Mouse (Mus musculus): ENCODE measurements around the gene Dedd. TPM values are rescaled to one million over a fixed set of nuclear protein-coding genes. Genes with fewer than 3 reads are reported as not detected.
A peak's percentile ranks its signal among the peaks of the same experiment; 100 is the strongest.

Gene Dedd
- 49.0 and 61.5 TPM in 2 replicates for polyA plus RNA-seq (2014; fragmentation: Nextera tagmentation; extraction: Ambion mirVana)

GRCm38 (mm10) chr1:171328839-171329432 is at the start of gene Dedd:
Gene Dedd, plus strand, starts transcription at chr1:171329145.
- peak within 1 kb of the TSS; percentile 84 for H3K9ac ChIP-seq (replicated peaks; ENCODE audit: low read length)
- under 1% methylated on average over 48 of the region's 48 CpGs for WGBS
- DNase-seq (peak; percentile 96), ATAC-seq (ENCODE audit: low FRiP score, low TSS enrichment) (peak; percentile 96)
- peaks cover 7% of the 10 kb centered on the region; the same call in 1 of the 2 replicates for H3K36me3 ChIP-seq (ENCODE audit: control insufficient read depth, insufficient read depth, low read length)
- H3K27me3 ChIP-seq (ENCODE audit: control insufficient read depth, insufficient read depth, low read length), result no peaks in the 10 kb centered on the region
- peak within 1 kb of the TSS; percentile 83 for H3K4me2 ChIP-seq (ENCODE audit: low read length)
- H3K9me3 ChIP-seq (ENCODE audit: control insufficient read depth, low read length), result no peaks in the 10 kb centered on the region
- H3K4me1 ChIP-seq (ENCODE audit: control insufficient read depth, insufficient read depth, low read length), result peaks cover 32% of the 10 kb centered on the region
- H3K4me3 ChIP-seq (replicated peaks; ENCODE audit: low read depth, low read length), result peak within 1 kb of the TSS; percentile 82
- H3K27ac ChIP-seq (replicated peaks; ENCODE audit: low read depth, low read length), result peak within 1 kb of the TSS; percentile 99

GRCm38 (mm10) chr1:171279721-171280120 is 49.2 kb upstream of the Dedd start:
- no peak for ATAC-seq (ENCODE audit: low FRiP score, low TSS enrichment)
- peaks cover 7% of the 10 kb centered on the region for H3K4me1 ChIP-seq (ENCODE audit: control insufficient read depth, insufficient read depth, low read length)
- peak overlapping the region; percentile 67 for H3K4me3 ChIP-seq (replicated peaks; ENCODE audit: low read depth, low read length)
- no peak overlapping the region for H3K27ac ChIP-seq (replicated peaks; ENCODE audit: low read depth, low read length)
- H3K36me3 ChIP-seq (ENCODE audit: control insufficient read depth, insufficient read depth, low read length), result peaks cover 64% of the 10 kb centered on the region
- DNase-seq, result no peak
- peak overlapping the region; percentile 85 for H3K4me2 ChIP-seq (ENCODE audit: low read length)
- H3K9ac ChIP-seq (replicated peaks; ENCODE audit: low read length), result peak overlapping the region; percentile 63; the same call in 1 of the 2 replicates
- H3K27me3 ChIP-seq (ENCODE audit: control insufficient read depth, insufficient read depth, low read length), result no peaks in the 10 kb centered on the region
- no peaks in the 10 kb centered on the region for H3K9me3 ChIP-seq (ENCODE audit: control insufficient read depth, low read length)
- 55% methylated on average over 5 of the region's 5 CpGs for WGBS

- WGBS, result 2% methylated on average over 25 of the region's 25 CpGs
- peak overlapping the region; percentile 85 for H3K4me2 ChIP-seq (ENCODE audit: low read length)
- H3K4me3 ChIP-seq (replicated peaks; ENCODE audit: low read depth, low read length), result peak overlapping the region; percentile 67
- peaks cover 7% of the 10 kb centered on the region for H3K4me1 ChIP-seq (ENCODE audit: control insufficient read depth, insufficient read depth, low read length)
- H3K36me3 ChIP-seq (ENCODE audit: control insufficient read depth, insufficient read depth, low read length), result peaks cover 64% of the 10 kb centered on the region
- peak overlapping the region; percentile 63 for H3K9ac ChIP-seq (replicated peaks; ENCODE audit: low read length)
- DNase-seq (no peak), ATAC-seq (ENCODE audit: low FRiP score, low TSS enrichment) (no peak)
- no peaks in the 10 kb centered on the region for H3K9me3 ChIP-seq (ENCODE audit: control insufficient read depth, low read length)
- H3K27ac ChIP-seq (replicated peaks; ENCODE audit: low read depth, low read length), result 0 out of 2 replicates have a peak overlapping the region, but pooled peaks have one; percentile 41
- no peaks in the 10 kb centered on the region for H3K27me3 ChIP-seq (ENCODE audit: control insufficient read depth, insufficient read depth, low read length)
Measured at GRCm38 (mm10) chr1:171280250-171280915, 48.6 kb upstream of the Dedd start.

GRCm38 (mm10) chr1:171280916-171281527 is 47.9 kb upstream of the Dedd start, which contains the start of gene Ppox:
Gene Ppox, minus strand, starts transcription at chr1:171281186.
- DNase-seq (peak; percentile 95), ATAC-seq (ENCODE audit: low FRiP score, low TSS enrichment) (peak; percentile 97)
- H3K36me3 ChIP-seq (ENCODE audit: control insufficient read depth, insufficient read depth, low read length), result peaks cover 64% of the 10 kb centered on the region
- H3K27me3 ChIP-seq (ENCODE audit: control insufficient read depth, insufficient read depth, low read length), result no peaks in the 10 kb centered on the region
- whole genome bisulfite sequencing, result under 1% methylated on average over 26 of the region's 26 CpGs
- H3K4me1 ChIP-seq (ENCODE audit: control insufficient read depth, insufficient read depth, low read length), result peaks cover 7% of the 10 kb centered on the region
- peak within 1 kb of the TSS; percentile 63 for H3K9ac ChIP-seq (replicated peaks; ENCODE audit: low read length)
- H3K4me3 ChIP-seq (replicated peaks; ENCODE audit: low read depth, low read length), result peak within 1 kb of the TSS; percentile 67
- peak within 1 kb of the TSS; percentile 46 for H3K27ac ChIP-seq (replicated peaks; ENCODE audit: low read depth, low read length)
- H3K9me3 ChIP-seq (ENCODE audit: control insufficient read depth, low read length), result no peaks in the 10 kb centered on the region
- H3K4me2 ChIP-seq (ENCODE audit: low read length), result peak within 1 kb of the TSS; percentile 85

- Histone ChIP-seq H3K4me2 (ENCODE audit: low read length) (peak overlapping the region; percentile 57), H3K27me3 (ENCODE audit: control insufficient read depth, insufficient read depth, low read length) (no peaks in the 10 kb centered on the region), H3K27ac (replicated peaks; ENCODE audit: low read depth, low read length) (peak overlapping the region; percentile 46), H3K9ac (replicated peaks; ENCODE audit: low read length) (peak overlapping the region; percentile 29; the same call in 1 of the 2 replicates), H3K36me3 (ENCODE audit: control insufficient read depth, insufficient read depth, low read length) (peaks cover 63% of the 10 kb centered on the region), H3K4me1 (ENCODE audit: control insufficient read depth, insufficient read depth, low read length) (peaks cover 7% of the 10 kb centered on the region), H3K9me3 (ENCODE audit: control insufficient read depth, low read length) (no peaks in the 10 kb centered on the region), H3K4me3 (replicated peaks; ENCODE audit: low read depth, low read length) (peak overlapping the region; percentile 67)
- peak; percentile 39 for ATAC-seq (ENCODE audit: low FRiP score, low TSS enrichment)
- WGBS, result 1% methylated on average over 10 of the region's 10 CpGs
- DNase-seq, result peak; percentile 75
Measured at GRCm38 (mm10) chr1:171281528-171281923, 47.4 kb upstream of the Dedd start.

GRCm38 (mm10) chr1:171282086-171282805 is 46.7 kb upstream of the Dedd start:
- 80% methylated on average over 18 of the region's 18 CpGs for WGBS
- ATAC-seq (ENCODE audit: low FRiP score, low TSS enrichment) (no peak), DNase-seq (no peak)
- Histone ChIP-seq H3K9me3 (ENCODE audit: control insufficient read depth, low read length) (no peaks in the 10 kb centered on the region), H3K9ac (replicated peaks; ENCODE audit: low read length) (no peak overlapping the region), H3K36me3 (ENCODE audit: control insufficient read depth, insufficient read depth, low read length) (peaks cover 56% of the 10 kb centered on the region), H3K27ac (replicated peaks; ENCODE audit: low read depth, low read length) (no peak overlapping the region), H3K4me2 (ENCODE audit: low read length) (no peak overlapping the region), H3K4me3 (replicated peaks; ENCODE audit: low read depth, low read length) (no peak overlapping the region), H3K4me1 (ENCODE audit: control insufficient read depth, insufficient read depth, low read length) (peaks cover 11% of the 10 kb centered on the region), H3K27me3 (ENCODE audit: control insufficient read depth, insufficient read depth, low read length) (no peaks in the 10 kb centered on the region)

- DNase-seq, result no peak
- Histone ChIP-seq H3K4me1 (ENCODE audit: control insufficient read depth, insufficient read depth, low read length) (peaks cover 16% of the 10 kb centered on the region), H3K27me3 (ENCODE audit: control insufficient read depth, insufficient read depth, low read length) (no peaks in the 10 kb centered on the region), H3K9ac (replicated peaks; ENCODE audit: low read length) (no peak overlapping the region), H3K27ac (replicated peaks; ENCODE audit: low read depth, low read length) (no peak overlapping the region), H3K4me3 (replicated peaks; ENCODE audit: low read depth, low read length) (no peak overlapping the region), H3K4me2 (ENCODE audit: low read length) (no peak overlapping the region), H3K36me3 (ENCODE audit: control insufficient read depth, insufficient read depth, low read length) (peaks cover 47% of the 10 kb centered on the region), H3K9me3 (ENCODE audit: control insufficient read depth, low read length) (no peaks in the 10 kb centered on the region)
- no peak for ATAC-seq (ENCODE audit: low FRiP score, low TSS enrichment)
- WGBS, result 92% methylated on average over 18 of the region's 18 CpGs
Measured at GRCm38 (mm10) chr1:171283188-171284160, 45.5 kb upstream of the Dedd start.

Measured in midbrain, embryonic 14.5 days (tissue).